Mouse (Mus musculus) adrenal gland, postnatal 4 days (tissue): Measurements from ENCODE around the gene Trmt11. TPM values are rescaled to one million over a fixed set of nuclear protein-coding genes. Genes with fewer than 3 reads are reported as not detected.
"Not testable (repeated sequence)": the region's sequence is repeated elsewhere in the genome, so short reads cannot be mapped to it uniquely, and the experiment has no call there.

ENCODE experiments used
- DNase-seq, 2 experiments: peaks; one replicate each; pipeline ENCODE4 v3.0.0; 2021 to 2022; ENCODE audit warnings: low spot score in 2 of 2, mixed read lengths in 2 of 2
- total RNA-seq, 2 experiments: library from RNA; stranded (reverse); gene quantifications; 2 replicates each; pipeline ENCODE4 v1.2.3; 2021

Gene Trmt11
- total RNA-seq, 2 experiments from 2014 or later, result 10.8 to 13.1 TPM

GRCm38 (mm10) chr10:30564651-30565050 is 35.9 kb downstream of the Trmt11 start:
- DNase-seq, result no peak

- no peak for DNase-seq
Observed at GRCm38 (mm10) chr10:30555686-30556578, 44.6 kb downstream of the Trmt11 start.

- no peak for DNase-seq
Observed at GRCm38 (mm10) chr10:30552377-30552776, 48.2 kb downstream of the Trmt11 start.

GRCm38 (mm10) chr10:30549974-30550373 is 50.6 kb downstream of the Trmt11 start:
- DNase-seq, result no peak

GRCm38 (mm10) chr10:30538538-30538815 is 62.1 kb downstream of the Trmt11 start:
- no peak for DNase-seq

- DNase-seq, result no peak
Observed at GRCm38 (mm10) chr10:30537734-30538537, 62.6 kb downstream of the Trmt11 start.

GRCm38 (mm10) chr10:30535930-30536329 is 64.6 kb downstream of the Trmt11 start:
- DNase-seq, result not testable (repeated sequence)

- DNase-seq, result no peak
Observed at GRCm38 (mm10) chr10:30527122-30527521, 73.4 kb downstream of the Trmt11 start.

GRCm38 (mm10) chr10:30521727-30522126 is 78.8 kb downstream of the Trmt11 start:
- DNase-seq, result no peak

GRCm38 (mm10) chr10:30519143-30519542 is 81.4 kb downstream of the Trmt11 start:
- DNase-seq, result no peak

- DNase-seq, result no peak
Observed at GRCm38 (mm10) chr10:30517224-30517623, 83.3 kb downstream of the Trmt11 start.

- DNase-seq, result no peak
Observed at GRCm38 (mm10) chr10:30516771-30517170, 83.8 kb downstream of the Trmt11 start.

- DNase-seq, result no peak
Observed at GRCm38 (mm10) chr10:30504736-30505135, 95.8 kb downstream of the Trmt11 start.

- DNase-seq, result no peak
Observed at GRCm38 (mm10) chr10:30503168-30503567, 97.4 kb downstream of the Trmt11 start.

- no peak for DNase-seq
Observed at GRCm38 (mm10) chr10:30502718-30503117, 97.8 kb downstream of the Trmt11 start.

GRCm38 (mm10) chr10:30498223-30498622 is 102.3 kb downstream of the Trmt11 start:
- DNase-seq, result not testable (repeated sequence)

Other genes with a start within 250 kb of the Trmt11 start
- 10 to 100 TPM; 28.5 to 30.9 TPM for gene Hint3, start 28.9 kb upstream of the Trmt11 start, total RNA-seq
- gene Ncoa7, start 202.6 kb upstream of the Trmt11 start, total RNA-seq, result 10 to 100 TPM; 47.9 to 49.3 TPM
- gene Hey2, start 242.1 kb upstream of the Trmt11 start, total RNA-seq, result 1 to 10 TPM; 3.8 to 5.3 TPM